Mouse (Mus musculus) hindbrain, embryonic 16.5 days (tissue): Measurements from ENCODE around the gene Parp11. TPM values are rescaled to one million over a fixed set of nuclear protein-coding genes. Genes with fewer than 3 reads are reported as not detected.

Experiments used
- ATAC-seq: fragments of 200-750 bp; cut with Nextera tagmentation; 2 replicates; pipeline ENCODE4 v1.8.0; 2017; ENCODE audit warnings: moderate TSS enrichment, moderate library complexity
- H3K27ac ChIP-seq: fragments of 300-500 bp; sonication (generic); 2 replicates; pipeline ENCODE4 v1.5.1; 2014; ENCODE audit warnings: low read depth, mild to moderate bottlenecking, control low read depth, low read length, moderate library complexity
- H3K27me3 ChIP-seq: fragments of 300-500 bp; sonication (generic); replicated peaks from 2 replicates; pipeline ENCODE4 v1.6.1; 2014; ENCODE audit warnings: low read length; ENCODE audit not compliant: control insufficient read depth, insufficient read depth
- H3K36me3 ChIP-seq: fragments of 300-500 bp; sonication (generic); 2 replicates; pipeline ENCODE4 v1.6.1; 2014; ENCODE audit warnings: mild to moderate bottlenecking, low read length, moderate library complexity, mixed read lengths; ENCODE audit not compliant: control insufficient read depth, insufficient read depth
- H3K4me1 ChIP-seq: fragments of 300-500 bp; sonication (generic); 2 replicates; pipeline ENCODE4 v1.6.1; 2014; ENCODE audit warnings: low read depth, low read length; ENCODE audit not compliant: control insufficient read depth, insufficient read depth
- H3K4me2 ChIP-seq: fragments of 300-500 bp; sonication (generic); 2 replicates; pipeline ENCODE4 v1.6.1; 2014; ENCODE audit warnings: mild to moderate bottlenecking, low read length, control low read depth, moderate library complexity
- H3K4me3 ChIP-seq: fragments of 300-500 bp; sonication (generic); 2 replicates; pipeline ENCODE4 v1.5.1; 2014; ENCODE audit warnings: mild to moderate bottlenecking, low read length, control low read depth, moderate library complexity
- H3K9ac ChIP-seq: fragments of 300-500 bp; sonication (generic); 2 replicates; pipeline ENCODE4 v1.6.1; 2014; ENCODE audit warnings: low read depth, mild to moderate bottlenecking, control low read depth, low read length, moderate library complexity
- H3K9me3 ChIP-seq: fragments of 300-500 bp; sonication (generic); 2 replicates; pipeline ENCODE4 v1.6.1; 2014; ENCODE audit warnings: mild to moderate bottlenecking, low read length, moderate library complexity; ENCODE audit not compliant: control insufficient read depth
- WGBS: fragments of 180-500 bp; shearing (Covaris S2); extraction: QIAGEN DNeasy Blood & Tissue Kit; methylation state at CpG from one replicate; pipeline ENCODE4 v1.1.7; 2014; 5-methylcytosine and 5-hydroxymethylcytosine counted together
- polyA plus RNA-seq: library from polyadenylated mRNA; unstranded; fragments of >200 nt; fragmentation: Nextera tagmentation; extraction: Ambion mirVana; gene quantifications from 2 replicates; pipeline ENCODE4 v1.2.1, GENCODE M21; 2015

Parp11 gene
- polyA plus RNA-seq, 1 experiment from 2014 or later, result 69.2 TPM

DNA sequence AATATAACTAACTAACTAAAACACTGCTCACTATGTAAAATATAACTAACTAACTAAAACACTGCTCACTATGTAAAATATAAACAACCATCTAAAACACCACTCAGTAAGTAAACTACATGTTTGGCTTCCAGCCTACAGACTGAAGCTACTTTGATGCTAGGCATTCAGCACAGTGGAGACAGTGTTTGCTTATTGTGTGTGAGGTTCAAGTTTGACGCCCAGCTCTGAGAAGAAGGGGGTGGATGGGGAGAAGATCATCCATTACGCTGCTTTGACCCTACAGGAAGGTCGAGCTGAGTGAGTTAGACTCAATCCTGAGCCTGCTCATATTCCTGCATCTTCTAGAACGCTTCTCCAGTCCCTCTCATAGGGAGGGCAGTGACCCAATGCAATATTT, 4.1 kb upstream of the Parp11 start:
- ATAC-seq, result no peak
- 39% methylated on average over 4 of the region's 4 CpGs for WGBS
- no peak overlapping the region for H3K4me3 ChIP-seq
- H3K4me1 ChIP-seq, result peaks cover 7% of the 10 kb centered on the region
- H3K27me3 ChIP-seq, result no peaks in the 10 kb centered on the region; the same call in 1 of the 2 replicates
- H3K36me3 ChIP-seq, result no peaks in the 10 kb centered on the region
- no peaks in the 10 kb centered on the region for H3K9me3 ChIP-seq
- H3K27ac ChIP-seq, result no peak overlapping the region
- no peak overlapping the region for H3K4me2 ChIP-seq
- no peak overlapping the region for H3K9ac ChIP-seq

DNA sequence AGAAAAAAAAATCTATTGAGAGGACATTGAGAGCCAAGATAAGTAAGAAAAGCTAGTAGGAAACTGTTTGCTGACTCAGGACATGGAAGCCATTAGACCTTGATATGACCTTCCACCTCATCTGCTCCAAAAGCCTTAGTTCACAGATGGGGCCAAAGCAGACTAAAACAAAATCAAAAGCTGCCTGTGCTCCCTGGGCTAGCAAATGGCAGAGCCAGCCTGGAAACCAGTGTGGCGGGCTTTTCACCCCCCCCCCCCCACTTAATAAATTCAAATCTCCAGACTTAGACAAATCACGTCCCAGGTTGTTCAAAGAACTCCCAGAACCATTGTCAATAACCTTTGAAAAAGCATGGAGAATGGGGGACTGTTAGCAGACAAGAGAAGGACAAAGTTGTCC, 2.7 kb upstream of the Parp11 start:
- no peak overlapping the region for H3K9ac ChIP-seq
- 18% methylated on average over 2 of the region's 2 CpGs for WGBS
- H3K36me3 ChIP-seq, result no peaks in the 10 kb centered on the region

DNA sequence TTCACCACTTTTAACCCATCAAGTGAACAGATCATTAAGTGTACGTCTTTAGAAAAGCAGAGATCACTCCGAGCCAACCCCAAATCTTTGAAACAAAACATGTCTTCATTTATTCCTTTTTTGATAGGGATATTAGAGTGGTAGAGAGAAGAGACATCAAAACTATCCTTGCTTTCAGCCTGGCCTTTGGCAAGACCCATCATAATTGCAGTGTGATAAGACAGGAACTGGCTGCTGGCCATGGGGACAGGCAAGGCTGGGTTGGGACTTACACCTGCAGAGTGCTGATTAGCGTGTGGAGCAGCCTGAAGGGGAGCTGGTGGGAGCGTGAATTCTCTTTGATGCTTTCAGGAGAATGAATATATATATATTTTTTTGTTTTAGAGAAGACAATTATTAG, 2.2 kb upstream of the Parp11 start:
- Histone ChIP-seq H3K4me2 (no peak overlapping the region), H3K9ac (no peak overlapping the region), H3K4me1 (peaks cover 7% of the 10 kb centered on the region), H3K27me3 (no peaks in the 10 kb centered on the region), H3K9me3 (no peaks in the 10 kb centered on the region), H3K4me3 (no peak overlapping the region), H3K27ac (no peak overlapping the region), H3K36me3 (no peaks in the 10 kb centered on the region)
- WGBS, result 31% methylated on average over 4 of the region's 4 CpGs
- no peak for ATAC-seq

More for the DNA sequence above, 2.7 kb upstream of the Parp11 start:
- no peak overlapping the region for H3K27ac ChIP-seq
- ATAC-seq, result no peak
- H3K4me1 ChIP-seq, result peaks cover 7% of the 10 kb centered on the region
- no peak overlapping the region for H3K4me3 ChIP-seq
- H3K9me3 ChIP-seq, result no peaks in the 10 kb centered on the region
- H3K4me2 ChIP-seq, result no peak overlapping the region
- no peaks in the 10 kb centered on the region for H3K27me3 ChIP-seq

DNA sequence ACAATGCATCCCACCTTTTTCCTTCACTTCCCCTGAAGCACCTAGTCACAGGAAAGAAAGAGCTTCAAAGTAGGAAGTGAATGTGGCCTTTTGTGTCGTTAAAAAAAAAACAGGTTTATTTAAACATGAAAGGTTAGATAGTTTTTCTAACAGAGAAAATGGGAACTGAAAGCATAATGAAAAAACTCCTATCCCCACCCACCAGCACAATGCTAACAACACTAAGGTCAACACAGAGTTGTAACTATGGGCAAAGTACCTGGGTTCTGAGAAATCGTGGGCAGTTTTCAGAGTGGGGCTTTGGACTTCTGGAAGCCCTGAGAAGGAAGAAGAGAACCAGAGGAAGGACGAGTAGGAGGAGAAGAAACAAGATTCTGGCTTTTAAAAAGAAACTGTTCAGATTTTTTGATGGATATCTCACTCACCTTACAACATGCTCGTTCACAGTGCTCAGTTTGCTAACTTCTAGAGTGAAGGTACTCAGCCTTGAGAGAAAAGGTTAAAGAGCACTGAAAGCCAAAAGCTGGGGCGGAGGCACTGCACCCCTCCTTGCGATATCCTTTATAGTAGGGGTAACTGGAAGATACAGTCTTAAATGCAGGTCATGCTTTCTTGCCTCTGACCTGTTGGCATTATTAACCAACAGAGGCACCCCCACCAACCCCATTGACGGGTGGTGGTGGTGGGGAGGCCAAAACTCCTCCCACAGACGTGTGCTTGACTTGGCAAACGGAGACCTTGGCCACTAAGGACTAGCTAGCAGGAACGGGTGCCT, 1.2 kb downstream of the Parp11 start:
- H3K9me3 ChIP-seq, result no peaks in the 10 kb centered on the region
- H3K4me1 ChIP-seq, result peaks cover 3% of the 10 kb centered on the region; the same call in 1 of the 2 replicates
- H3K36me3 ChIP-seq, result no peaks in the 10 kb centered on the region
- no peak overlapping the region for H3K4me2 ChIP-seq
- no peak for ATAC-seq
- H3K9ac ChIP-seq, result no peak overlapping the region
- 64% methylated on average over 10 of the region's 10 CpGs for WGBS
- H3K4me3 ChIP-seq, result no peak overlapping the region
- no peaks in the 10 kb centered on the region for H3K27me3 ChIP-seq
- no peak overlapping the region for H3K27ac ChIP-seq

DNA sequence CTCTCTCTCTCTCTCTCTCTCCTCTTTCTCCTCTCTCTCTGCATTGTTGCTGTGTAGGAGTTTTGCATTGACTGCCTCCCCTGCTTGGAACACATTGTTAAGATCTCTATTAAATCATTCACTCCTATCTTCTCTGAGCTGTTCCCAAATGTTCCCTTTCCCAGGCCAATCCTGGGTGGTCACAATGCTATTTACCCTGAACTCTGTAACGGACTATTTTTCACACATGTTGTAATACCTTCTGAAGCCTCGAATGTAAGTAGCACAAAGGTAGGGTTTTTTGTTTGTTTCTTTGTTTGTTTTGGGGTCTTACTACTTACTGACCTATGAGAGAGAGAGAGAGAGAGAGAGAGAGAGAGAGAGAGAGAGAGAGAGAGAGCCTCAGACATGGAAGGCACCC, 2.2 kb downstream of the Parp11 start:
- Histone ChIP-seq H3K4me2 (no peak overlapping the region), H3K9ac (no peak overlapping the region), H3K36me3 (no peaks in the 10 kb centered on the region), H3K27me3 (no peaks in the 10 kb centered on the region), H3K4me1 (peaks cover 3% of the 10 kb centered on the region; the same call in 1 of the 2 replicates), H3K9me3 (no peaks in the 10 kb centered on the region), H3K27ac (no peak overlapping the region), H3K4me3 (no peak overlapping the region)
- ATAC-seq, result no peak
- WGBS, result 49% methylated on average over 2 of the region's 2 CpGs

DNA sequence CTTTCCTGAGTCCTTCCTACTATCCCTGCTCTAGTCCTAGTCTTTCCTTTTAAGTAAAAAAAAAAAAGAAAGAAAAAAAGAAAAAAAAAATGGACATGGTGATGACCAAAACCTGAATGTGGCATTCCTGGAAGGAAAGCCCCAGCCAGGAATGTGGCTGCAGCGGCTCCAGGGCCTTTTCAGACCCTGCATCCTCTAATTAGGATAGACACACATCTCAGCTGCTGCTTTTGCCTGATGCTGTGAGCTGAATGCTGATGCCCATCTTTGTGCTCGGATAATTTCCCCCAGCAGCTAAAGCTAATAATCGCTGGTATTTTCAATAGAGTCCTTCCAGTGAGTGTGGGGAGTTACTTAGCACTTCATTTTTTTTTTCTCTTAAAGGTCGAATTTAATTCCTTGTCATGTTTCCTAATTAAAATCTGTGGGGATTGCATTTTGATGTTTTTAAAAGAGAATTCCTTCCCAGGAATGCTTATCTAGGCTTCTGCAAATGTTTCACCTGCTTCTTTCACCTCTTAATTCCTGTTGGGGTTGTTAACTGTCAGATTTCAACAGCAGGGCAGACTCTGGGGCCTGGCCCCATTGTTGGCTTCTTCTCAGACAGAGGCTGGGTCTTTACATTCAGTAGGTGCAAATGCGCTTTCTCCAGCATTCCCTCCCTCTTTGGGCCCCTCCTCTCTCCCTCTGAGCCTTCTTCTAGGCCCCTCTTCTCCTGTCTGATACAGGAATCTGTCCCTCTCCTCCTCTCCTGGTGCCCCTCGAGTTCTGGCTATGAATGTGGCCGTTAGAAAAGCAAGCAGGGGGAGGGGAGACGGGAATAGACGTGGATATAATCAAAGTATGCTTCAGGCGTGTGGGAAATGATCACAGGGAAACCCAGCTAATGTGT, 3.1 kb downstream of the Parp11 start:
- Histone ChIP-seq H3K9me3 (no peaks in the 10 kb centered on the region), H3K4me3 (no peak overlapping the region), H3K27me3 (no peaks in the 10 kb centered on the region), H3K4me2 (no peak overlapping the region), H3K4me1 (peaks cover 9% of the 10 kb centered on the region), H3K9ac (peak overlapping the region; percentile 38), H3K36me3 (no peaks in the 10 kb centered on the region), H3K27ac (peak overlapping the region; percentile 59; the same call in 1 of the 2 replicates)
- no peak for ATAC-seq
- 11% methylated on average over 10 of the region's 10 CpGs for WGBS

DNA sequence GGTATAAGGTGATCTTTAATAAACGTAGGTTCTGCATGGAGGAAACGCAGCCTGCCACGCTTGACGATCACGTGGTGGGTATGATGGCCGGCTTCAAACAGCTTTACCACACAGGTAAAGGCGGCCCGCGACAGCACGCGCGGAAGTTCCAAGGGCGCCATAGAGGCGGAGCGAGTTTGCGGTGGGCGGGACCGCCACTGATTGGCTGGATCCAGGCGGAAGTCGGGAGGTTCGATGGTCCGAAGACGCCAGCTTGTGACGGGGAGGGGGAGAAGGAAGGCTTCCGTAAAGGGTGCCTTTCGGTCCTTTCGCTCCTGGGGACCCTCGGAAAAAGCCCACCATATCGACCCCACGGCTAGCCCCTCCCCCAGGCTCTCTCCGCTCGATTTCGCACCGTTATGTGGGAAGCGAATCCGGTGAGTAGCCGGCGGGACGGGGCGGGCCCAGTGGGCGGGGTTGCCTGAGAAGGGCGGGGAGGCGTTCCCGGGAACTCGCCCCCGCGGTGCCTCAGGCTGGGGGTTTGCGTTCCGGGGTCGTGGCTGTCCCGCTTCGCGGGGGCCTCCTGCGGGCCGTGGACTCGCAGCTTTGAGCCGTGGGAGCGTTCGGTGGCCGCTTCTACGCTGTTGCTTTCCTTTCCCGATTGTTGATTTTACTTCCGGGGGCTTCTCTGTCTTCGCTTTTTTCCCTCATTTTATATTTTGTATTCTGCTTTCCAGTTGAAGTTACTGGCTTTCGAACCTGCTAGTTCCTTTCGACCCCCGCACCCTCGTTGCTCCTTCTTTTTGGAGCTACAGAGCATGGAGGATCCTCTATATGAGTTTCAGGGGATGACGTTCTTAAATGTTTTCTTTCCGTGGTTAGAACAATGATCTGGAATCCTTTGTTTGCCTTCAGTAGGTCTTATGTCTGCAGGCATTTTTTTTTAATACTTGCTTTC, 7.0 kb downstream of the Parp11 start:
- no peaks in the 10 kb centered on the region for H3K9me3 ChIP-seq
- H3K27ac ChIP-seq, result peak overlapping the region; percentile 92
- ATAC-seq, result peak; percentile 97
- H3K4me2 ChIP-seq, result peak overlapping the region; percentile 68
- peak overlapping the region; percentile 80 for H3K9ac ChIP-seq
- WGBS, result under 1% methylated on average over 69 of the region's 70 CpGs
- no peaks in the 10 kb centered on the region for H3K27me3 ChIP-seq
- H3K36me3 ChIP-seq, result no peaks in the 10 kb centered on the region
- peaks cover 13% of the 10 kb centered on the region for H3K4me1 ChIP-seq
- H3K4me3 ChIP-seq, result peak overlapping the region; percentile 65

DNA sequence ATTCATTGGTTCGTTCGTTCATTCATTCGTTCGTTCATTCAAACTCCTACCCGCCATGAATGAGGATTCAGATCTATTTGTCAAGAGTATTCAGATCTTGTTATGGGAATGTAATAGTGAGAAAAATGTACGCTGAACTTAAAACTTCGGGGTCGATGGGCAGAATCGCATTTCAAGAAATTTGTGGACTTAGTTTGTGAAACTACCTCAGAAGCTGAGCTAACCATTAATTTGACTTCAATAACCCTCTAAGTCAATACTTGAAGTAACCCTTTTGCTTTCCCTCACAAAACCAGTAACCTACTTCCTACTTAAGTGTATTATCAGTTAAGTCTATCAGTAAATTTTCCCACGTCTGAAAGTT, 7.7 kb downstream of the Parp11 start:
- peaks cover 13% of the 10 kb centered on the region for H3K4me1 ChIP-seq
- H3K9me3 ChIP-seq, result no peaks in the 10 kb centered on the region
- peak overlapping the region; percentile 80; the same call in 1 of the 2 replicates for H3K9ac ChIP-seq
- 41% methylated on average over 10 of the region's 10 CpGs for WGBS
- ATAC-seq, result no peak
- H3K4me2 ChIP-seq, result peak overlapping the region; percentile 68
- H3K27me3 ChIP-seq, result no peaks in the 10 kb centered on the region
- no peaks in the 10 kb centered on the region for H3K36me3 ChIP-seq
- peak overlapping the region; percentile 65 for H3K4me3 ChIP-seq
- H3K27ac ChIP-seq, result no peak overlapping the region
